Mouse (Mus musculus): Measurements from ENCODE around the gene Prim2. TPM values are rescaled to one million over a fixed set of nuclear protein-coding genes. Genes with fewer than 3 reads are reported as not detected.

Prim2 gene
- total and polyA plus RNA-seq, 3 experiments: 1.1 to 2.3 (median 2.3) TPM

DNA sequence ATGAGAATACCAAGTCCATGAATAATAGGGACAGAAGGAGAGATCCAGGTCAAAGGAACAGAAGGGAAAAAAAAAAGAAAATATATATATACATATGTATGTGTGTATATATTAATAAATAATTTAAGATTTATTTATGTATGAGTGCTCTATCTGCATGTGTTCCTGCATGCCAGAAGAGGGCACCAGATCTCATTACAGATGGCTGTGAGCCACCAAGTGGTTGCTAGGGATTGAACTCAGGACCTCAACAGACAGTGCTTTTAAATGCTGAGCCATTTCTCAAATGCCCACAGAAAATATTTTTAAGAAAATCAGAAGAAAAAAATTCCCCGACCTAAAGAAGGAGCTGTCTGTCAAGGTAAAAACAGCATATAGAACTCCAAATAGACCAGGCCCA lies 72.6 kb downstream of the Prim2 start:
- H3K27me3 ChIP-seq (ENCODE audit: control insufficient read depth, insufficient read depth, low read length): no peaks in the 10 kb centered on the region
- TF ChIP-seq CTCF (IDR thresholded peaks at IDR 0.05) (no peak), POLR2A (IDR thresholded peaks at IDR 0.05; ENCODE audit: insufficient read depth, low read depth, low read length) (no peak), EP300 (IDR thresholded peaks at IDR 0.05; ENCODE audit: insufficient read depth, low read depth, low read length) (no peak)
- H3K36me3 ChIP-seq (ENCODE audit: control insufficient read depth, insufficient read depth, low read length): no peaks in the 10 kb centered on the region
- intact Hi-C loops (cut with DNase I): no loop called here
- no peak overlapping the region for H3K27ac ChIP-seq
- 100% methylated on average over 1 of the region's 1 CpGs for WGBS
- H3K4me3 ChIP-seq: no peak overlapping the region
- no peaks in the 10 kb centered on the region for H3K4me1 ChIP-seq (ENCODE audit: control insufficient read depth, insufficient read depth, low read length)
- no peaks in the 10 kb centered on the region for H3K79me2 ChIP-seq (replicated peaks; ENCODE audit: control insufficient read depth, insufficient read depth, low read length)
- DNase-seq: no peak
- no peak overlapping the region for H3K9ac ChIP-seq (ENCODE audit: low read depth, low read length)

DNA sequence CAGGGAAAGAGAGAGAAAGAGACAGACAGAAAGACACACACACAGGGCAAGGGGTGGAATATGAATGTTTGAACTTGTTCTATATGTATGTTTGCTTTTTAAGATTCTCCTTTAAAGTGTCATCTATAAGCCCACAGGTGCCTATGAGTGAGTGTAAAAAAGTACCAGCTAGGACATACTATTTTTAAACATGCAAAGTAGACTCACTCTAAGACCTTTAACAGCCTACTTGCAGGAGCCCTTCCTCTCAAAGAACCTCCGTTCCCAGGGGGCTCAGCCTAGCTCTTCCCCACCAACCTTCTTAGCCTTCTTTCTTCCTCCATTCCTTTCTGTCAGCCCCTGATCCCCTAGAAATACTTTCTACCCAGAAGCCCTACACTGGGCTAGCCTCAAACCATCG lies 73.7 kb downstream of the Prim2 start:
- no peak overlapping the region for H3K4me3 ChIP-seq
- WGBS: 85% methylated on average over 2 of the region's 2 CpGs
- no peak overlapping the region for H3K27ac ChIP-seq
- no peaks in the 10 kb centered on the region for H3K27me3 ChIP-seq (ENCODE audit: control insufficient read depth, insufficient read depth, low read length)
- intact Hi-C loops (cut with DNase I): no loop called here
- TF ChIP-seq EP300 (IDR thresholded peaks at IDR 0.05; ENCODE audit: insufficient read depth, low read depth, low read length) (no peak), CTCF (IDR thresholded peaks at IDR 0.05) (no peak), POLR2A (IDR thresholded peaks at IDR 0.05; ENCODE audit: insufficient read depth, low read depth, low read length) (no peak)
- H3K79me2 ChIP-seq (replicated peaks; ENCODE audit: control insufficient read depth, insufficient read depth, low read length): no peaks in the 10 kb centered on the region
- no peaks in the 10 kb centered on the region for H3K4me1 ChIP-seq (ENCODE audit: control insufficient read depth, insufficient read depth, low read length)
- DNase-seq: no peak
- H3K9ac ChIP-seq (ENCODE audit: low read depth, low read length): no peak overlapping the region
- no peaks in the 10 kb centered on the region for H3K36me3 ChIP-seq (ENCODE audit: control insufficient read depth, insufficient read depth, low read length)

DNA sequence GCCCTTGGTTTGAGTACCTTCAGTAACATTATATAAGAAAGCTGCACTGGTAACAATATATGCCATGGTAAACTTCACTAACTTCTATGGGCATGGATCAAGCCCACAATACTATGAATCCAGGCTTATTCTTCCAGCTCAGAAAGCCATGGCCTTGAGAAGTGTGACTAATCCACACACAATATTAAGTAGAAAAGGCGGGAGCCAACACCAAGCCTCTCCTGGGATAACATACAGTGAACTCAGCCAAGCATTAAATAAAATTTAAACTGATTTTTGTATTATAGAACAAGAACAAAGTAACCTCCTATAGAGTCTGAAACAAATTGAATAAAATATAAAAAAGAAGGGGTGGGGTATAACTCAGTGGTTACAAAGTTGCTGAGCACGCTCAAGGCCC lies 74.6 kb downstream of the Prim2 start:
- Histone ChIP-seq H3K4me1 (ENCODE audit: control insufficient read depth, insufficient read depth, low read length) (no peaks in the 10 kb centered on the region), H3K9ac (ENCODE audit: low read depth, low read length) (no peak overlapping the region), H3K27ac (no peak overlapping the region), H3K36me3 (ENCODE audit: control insufficient read depth, insufficient read depth, low read length) (no peaks in the 10 kb centered on the region), H3K27me3 (ENCODE audit: control insufficient read depth, insufficient read depth, low read length) (no peaks in the 10 kb centered on the region), H3K79me2 (replicated peaks; ENCODE audit: control insufficient read depth, insufficient read depth, low read length) (no peaks in the 10 kb centered on the region), H3K4me3 (no peak overlapping the region)
- 95% methylated on average over 2 of the region's 2 CpGs for WGBS
- no peak for DNase-seq
- intact Hi-C loops (cut with DNase I): no loop called here
- TF ChIP-seq POLR2A (IDR thresholded peaks at IDR 0.05; ENCODE audit: insufficient read depth, low read depth, low read length): no peak
- TF ChIP-seq EP300 (IDR thresholded peaks at IDR 0.05; ENCODE audit: insufficient read depth, low read depth, low read length): no peak
- no peak for TF ChIP-seq CTCF (IDR thresholded peaks at IDR 0.05)

DNA sequence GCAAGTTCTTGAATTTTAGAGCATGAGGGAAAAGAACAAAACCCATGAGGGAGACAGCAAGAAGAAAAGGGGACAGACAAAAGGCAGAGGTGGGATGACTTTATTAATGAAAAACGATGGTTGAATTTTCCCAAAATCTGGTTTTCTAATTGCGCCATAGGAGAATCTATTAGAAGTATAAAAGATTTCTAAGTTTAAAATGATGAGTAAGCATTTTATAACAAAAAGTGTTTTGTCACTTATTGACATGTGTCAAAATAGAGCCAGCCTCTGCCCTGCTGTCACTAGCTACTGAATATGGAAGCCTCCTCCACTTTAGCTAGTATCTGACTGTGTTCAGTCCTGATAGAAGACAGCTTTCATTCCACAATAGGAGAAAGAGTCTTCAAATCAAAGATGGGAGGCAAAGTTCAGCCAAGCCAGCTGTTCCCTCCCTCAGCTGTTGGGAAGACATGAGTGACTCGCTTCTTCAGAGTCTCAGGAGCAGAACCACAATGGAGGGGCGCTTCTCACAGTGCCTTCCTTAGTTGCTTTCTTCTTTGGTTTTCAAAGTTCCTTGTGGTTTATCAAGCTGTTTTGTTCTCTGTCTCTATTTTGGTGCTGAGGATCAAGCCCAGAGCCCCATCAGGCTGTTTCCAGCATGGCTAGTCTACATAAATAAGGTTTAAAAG lies 75.7 kb downstream of the Prim2 start:
- no peak overlapping the region for H3K27ac ChIP-seq
- no peaks in the 10 kb centered on the region for H3K36me3 ChIP-seq (ENCODE audit: control insufficient read depth, insufficient read depth, low read length)
- no peak for TF ChIP-seq CTCF (IDR thresholded peaks at IDR 0.05)
- no peak for TF ChIP-seq EP300 (IDR thresholded peaks at IDR 0.05; ENCODE audit: insufficient read depth, low read depth, low read length)
- TF ChIP-seq POLR2A (IDR thresholded peaks at IDR 0.05; ENCODE audit: insufficient read depth, low read depth, low read length): no peak
- H3K79me2 ChIP-seq (replicated peaks; ENCODE audit: control insufficient read depth, insufficient read depth, low read length): no peaks in the 10 kb centered on the region
- no peaks in the 10 kb centered on the region for H3K4me1 ChIP-seq (ENCODE audit: control insufficient read depth, insufficient read depth, low read length)
- no peak overlapping the region for H3K9ac ChIP-seq (ENCODE audit: low read depth, low read length)
- no peak overlapping the region for H3K4me3 ChIP-seq
- no peak for DNase-seq
- no peaks in the 10 kb centered on the region for H3K27me3 ChIP-seq (ENCODE audit: control insufficient read depth, insufficient read depth, low read length)
- WGBS: over 99% methylated on average over 4 of the region's 4 CpGs
- intact Hi-C loops (cut with DNase I): no loop called here

DNA sequence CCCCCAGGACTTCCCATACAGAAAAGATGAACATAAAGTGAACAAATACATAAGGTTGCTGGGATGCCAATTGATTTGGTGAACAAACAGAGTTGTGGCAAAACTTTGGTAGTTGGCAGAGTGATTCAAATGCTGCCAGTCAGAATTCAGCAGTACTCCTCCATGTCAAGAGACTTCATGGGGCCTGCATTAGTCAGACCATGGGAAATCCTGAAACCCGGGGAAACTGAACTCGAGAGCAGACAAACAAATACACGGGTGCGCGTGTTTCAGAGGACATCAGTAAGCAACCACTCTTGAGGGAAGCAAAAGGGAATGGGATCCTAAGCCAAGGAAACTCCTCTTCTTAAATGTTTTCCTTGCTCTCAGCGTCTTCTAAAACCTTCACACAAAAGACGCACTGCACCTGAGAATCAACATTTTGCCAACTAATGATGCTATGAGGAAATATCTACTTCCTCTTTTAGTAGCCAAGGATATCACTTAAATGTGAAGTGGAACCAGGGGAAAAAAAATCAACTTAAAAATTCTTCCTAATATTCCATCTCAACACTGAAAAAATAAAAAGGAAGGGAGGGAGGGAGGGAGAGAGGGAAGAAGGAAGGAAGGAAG lies 77.5 kb downstream of the Prim2 start:
- TF ChIP-seq EP300 (IDR thresholded peaks at IDR 0.05; ENCODE audit: insufficient read depth, low read depth, low read length) (no peak), POLR2A (IDR thresholded peaks at IDR 0.05; ENCODE audit: insufficient read depth, low read depth, low read length) (no peak), CTCF (IDR thresholded peaks at IDR 0.05) (no peak)
- WGBS: 83% methylated on average over 7 of the region's 7 CpGs
- Histone ChIP-seq H3K36me3 (ENCODE audit: control insufficient read depth, insufficient read depth, low read length) (no peaks in the 10 kb centered on the region), H3K27ac (no peak overlapping the region), H3K79me2 (replicated peaks; ENCODE audit: control insufficient read depth, insufficient read depth, low read length) (no peaks in the 10 kb centered on the region), H3K4me3 (no peak overlapping the region), H3K9ac (ENCODE audit: low read depth, low read length) (no peak overlapping the region), H3K27me3 (ENCODE audit: control insufficient read depth, insufficient read depth, low read length) (no peaks in the 10 kb centered on the region), H3K4me1 (ENCODE audit: control insufficient read depth, insufficient read depth, low read length) (no peaks in the 10 kb centered on the region)
- no peak for DNase-seq
- intact Hi-C loops (cut with DNase I): no loop called here

Data from heart, adult 2 months (tissue).